Mouse (Mus musculus): ENCODE data around the gene 9130019O22Rik.

DNA sequence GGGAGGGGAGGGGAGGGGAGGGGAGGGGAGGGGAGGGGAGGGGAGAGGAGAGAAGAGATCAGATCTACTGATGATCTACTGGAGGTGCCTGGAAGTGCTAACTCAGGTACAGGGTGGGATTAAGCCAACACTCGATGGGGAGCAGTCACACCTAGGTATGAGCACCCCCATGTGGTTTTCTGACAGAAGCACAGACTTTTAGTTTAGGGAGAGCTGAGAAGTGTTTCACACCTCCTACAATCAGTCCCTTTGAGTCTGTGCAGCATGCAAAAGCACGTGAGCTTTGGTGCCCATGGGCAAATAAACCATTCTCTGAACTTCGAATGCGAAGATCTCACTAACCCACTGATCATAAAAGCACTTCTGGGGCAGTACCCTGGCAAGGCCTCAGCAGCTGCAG lies 44.6 kb downstream of the 9130019O22Rik start:
- TF ChIP-seq TCF12 (IDR thresholded peaks at IDR 0.05; ENCODE audit: insufficient read depth, poor library complexity, severe bottlenecking) (no peak), E2F4 (IDR thresholded peaks at IDR 0.05; ENCODE audit: insufficient read depth) (no peak), POLR2A (IDR thresholded peaks at IDR 0.05; ENCODE audit: insufficient read length, low read depth) (no peak), USF1 (IDR thresholded peaks at IDR 0.05; ENCODE audit: low read depth) (no peak), MYOG (IDR thresholded peaks at IDR 0.05; ENCODE audit: control insufficient read depth in 1 of 3, insufficient read depth in 1 of 3, insufficient read length in 2 of 3, low read depth in 2 of 3) (no peak), SRF (IDR thresholded peaks at IDR 0.05; ENCODE audit: control insufficient read depth, insufficient read length, low read depth) (no peak)

All from myocyte (in vitro differentiated cells).